Mouse (Mus musculus) hindbrain, embryonic 10.5 days (tissue): Measurements from ENCODE around the gene Plcd1. TPM values are rescaled to one million over a fixed set of nuclear protein-coding genes. Genes with fewer than 3 reads are reported as not detected.
A peak's percentile ranks its signal among the peaks of the same experiment; 100 is the strongest.

Experiments used
- DNase-seq: peaks from one replicate; pipeline ENCODE4 v3.0.0-alpha.2; 2017; ENCODE audit warnings: low spot score
- H3K27ac ChIP-seq: fragments of 300-500 bp; sonication (generic); 2 replicates; pipeline ENCODE4 v1.5.1; 2016; ENCODE audit warnings: mild to moderate bottlenecking, moderate library complexity
- H3K27me3 ChIP-seq: fragments of 300-500 bp; sonication (generic); 2 replicates; pipeline ENCODE4 v1.6.1; 2016; ENCODE audit warnings: mild to moderate bottlenecking; ENCODE audit not compliant: poor library complexity, insufficient read depth, severe bottlenecking
- H3K36me3 ChIP-seq: fragments of 300-500 bp; sonication (generic); 2 replicates; pipeline ENCODE4 v1.6.1; 2016; ENCODE audit warnings: mild to moderate bottlenecking, moderate library complexity
- H3K4me1 ChIP-seq: fragments of 300-500 bp; sonication (generic); replicated peaks from 2 replicates; pipeline ENCODE4 v1.6.1; 2016; ENCODE audit warnings: mild to moderate bottlenecking
- H3K4me3 ChIP-seq: fragments of 300-500 bp; sonication (generic); 2 replicates; pipeline ENCODE4 v1.5.1; 2016; ENCODE audit warnings: mild to moderate bottlenecking, moderate library complexity
- H3K9me3 ChIP-seq: fragments of 300-500 bp; sonication (generic); 2 replicates; pipeline ENCODE4 v1.6.1; 2016; ENCODE audit warnings: mild to moderate bottlenecking, moderate library complexity
- WGBS: fragments of 180-500 bp; shearing (Covaris S2); methylation state at CpG from one replicate; pipeline ENCODE4 v1.1.7; 2016; 5-methylcytosine and 5-hydroxymethylcytosine counted together
- polyA plus RNA-seq: library from polyadenylated mRNA; unstranded; fragments of >200 nt; fragmentation: Nextera tagmentation; extraction: Ambion mirVana; gene quantifications from 2 replicates; pipeline ENCODE4 v1.2.1, GENCODE M21; 2016

Plcd1 gene
- polyA plus RNA-seq, 1 experiment from 2014 or later = 31.8 TPM

DNA sequence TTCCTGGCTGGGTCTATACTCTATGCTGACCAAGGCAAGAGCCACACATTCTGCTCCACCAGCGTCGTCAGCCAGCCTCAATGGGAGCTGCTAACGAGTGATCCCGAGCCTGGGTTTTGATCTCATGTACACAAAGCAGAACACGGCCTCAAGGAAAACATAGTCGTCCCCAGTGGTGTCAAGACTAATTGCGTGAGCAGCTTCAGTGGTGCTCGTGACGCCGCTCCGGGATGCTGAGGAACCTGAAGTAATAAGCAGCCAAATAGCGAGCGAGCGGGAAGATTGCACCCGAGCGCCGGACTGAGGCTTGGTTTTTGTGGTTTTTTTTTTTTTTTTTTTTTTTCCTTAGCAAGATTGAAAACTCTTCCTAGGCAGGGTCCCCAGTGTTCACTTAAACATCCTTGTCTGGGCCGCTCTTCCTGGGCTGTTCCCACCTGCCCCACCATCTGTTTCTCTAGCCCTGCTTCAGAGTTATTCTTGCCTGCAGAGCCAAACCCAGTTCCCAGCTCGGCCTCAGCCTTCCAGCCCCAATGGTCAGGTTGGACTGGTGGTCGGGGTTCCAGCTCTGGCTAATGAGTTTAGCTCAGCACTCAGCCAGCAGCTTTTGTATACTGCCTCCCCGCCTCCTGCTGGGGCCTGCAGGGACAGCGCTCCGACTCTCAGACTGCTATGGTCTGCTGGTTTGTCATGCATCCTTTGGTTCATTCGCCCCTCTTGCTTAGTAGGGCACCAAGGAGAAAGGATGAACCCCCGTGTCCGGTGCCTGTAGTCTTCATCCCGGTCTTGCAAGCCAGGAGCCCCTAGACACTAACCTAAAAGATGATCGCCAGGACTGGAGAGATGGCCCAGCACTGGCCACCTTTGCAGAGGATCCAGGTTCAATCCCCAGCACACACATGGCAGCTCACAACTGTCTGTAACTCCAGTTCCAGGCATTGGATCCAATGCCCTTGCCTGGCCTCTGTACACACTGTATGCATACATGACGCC is 58.3 kb downstream of the Plcd1 start:
- Histone ChIP-seq H3K27me3 (peaks cover 3% of the 10 kb centered on the region; the same call in 1 of the 2 replicates), H3K27ac (peak overlapping the region; percentile 53; the same call in 1 of the 2 replicates), H3K4me1 (peaks cover 42% of the 10 kb centered on the region), H3K9me3 (no peaks in the 10 kb centered on the region), H3K36me3 (peaks cover 20% of the 10 kb centered on the region), H3K4me3 (no peak overlapping the region)
- 72% methylated on average over 29 of the region's 29 CpGs for WGBS
- DNase-seq = no peak

DNA sequence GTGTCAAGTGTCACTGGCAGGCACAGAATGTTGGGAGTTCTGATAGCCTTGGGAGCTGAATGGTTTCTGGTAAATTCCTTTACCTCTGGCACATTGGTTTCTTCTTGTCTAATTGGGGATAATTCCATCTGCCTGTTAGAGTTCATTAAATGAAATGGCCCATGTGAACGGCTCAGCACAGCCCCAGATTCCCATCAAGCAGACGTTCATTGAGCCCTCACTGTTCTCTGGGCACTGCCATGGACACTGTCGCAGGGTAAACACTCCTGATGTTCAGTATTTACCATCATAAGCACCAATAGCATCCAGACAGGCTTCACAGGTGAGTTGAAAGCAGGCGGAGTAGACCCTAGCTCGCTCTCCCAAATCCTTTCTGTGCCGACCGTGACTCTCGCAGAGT is 59.2 kb downstream of the Plcd1 start:
- H3K9me3 ChIP-seq = no peaks in the 10 kb centered on the region
- H3K36me3 ChIP-seq = peaks cover 19% of the 10 kb centered on the region
- no peak overlapping the region for H3K4me3 ChIP-seq
- peaks cover 42% of the 10 kb centered on the region for H3K4me1 ChIP-seq
- H3K27me3 ChIP-seq = peaks cover 3% of the 10 kb centered on the region; the same call in 1 of the 2 replicates
- H3K27ac ChIP-seq = peak overlapping the region; percentile 47; the same call in 1 of the 2 replicates
- DNase-seq = no peak
- WGBS = 84% methylated on average over 8 of the region's 8 CpGs

DNA sequence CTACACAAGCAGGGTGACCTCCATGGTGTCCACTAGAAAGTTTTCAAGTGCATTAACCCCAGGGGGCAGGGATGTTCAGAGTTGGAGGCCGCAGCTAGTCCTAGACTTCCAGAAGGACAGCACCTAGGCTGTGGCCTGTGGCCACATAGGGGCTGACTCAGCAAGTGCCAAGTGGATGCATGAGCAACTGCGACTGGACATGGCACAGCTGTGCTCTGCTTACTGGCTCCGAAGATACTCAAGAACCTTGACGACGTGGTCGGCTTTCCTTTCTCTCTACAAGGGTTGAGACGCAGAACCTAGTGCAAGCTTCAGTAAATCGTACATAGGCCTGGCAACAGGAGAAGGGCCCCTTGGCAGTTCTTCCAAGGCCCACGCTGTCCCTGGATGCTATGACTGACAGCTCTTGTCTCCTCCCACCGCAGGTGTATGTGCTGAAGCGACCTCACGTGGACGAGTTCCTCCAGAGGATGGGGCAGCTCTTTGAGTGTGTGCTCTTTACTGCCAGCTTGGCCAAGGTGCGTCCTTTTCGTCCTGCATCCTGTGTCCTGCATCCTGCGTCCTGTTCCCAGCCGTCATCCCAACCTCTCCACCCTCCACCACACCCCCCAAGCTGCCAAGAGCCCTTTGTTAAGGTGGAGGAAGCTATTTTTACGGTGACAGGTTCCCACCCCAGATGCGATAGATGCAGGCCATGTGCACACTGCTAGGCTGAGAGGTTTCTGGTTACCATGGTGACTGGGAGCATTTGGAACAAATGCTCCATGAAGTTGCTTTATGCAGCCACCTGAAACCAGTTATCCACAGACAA is 60.0 kb downstream of the Plcd1 start:
- Histone ChIP-seq H3K27ac (peak overlapping the region; percentile 47; the same call in 1 of the 2 replicates), H3K27me3 (peaks cover 3% of the 10 kb centered on the region; the same call in 1 of the 2 replicates), H3K4me1 (peaks cover 42% of the 10 kb centered on the region), H3K4me3 (no peak overlapping the region), H3K36me3 (peaks cover 17% of the 10 kb centered on the region), H3K9me3 (no peaks in the 10 kb centered on the region)
- 72% methylated on average over 19 of the region's 19 CpGs for WGBS
- no peak for DNase-seq

DNA sequence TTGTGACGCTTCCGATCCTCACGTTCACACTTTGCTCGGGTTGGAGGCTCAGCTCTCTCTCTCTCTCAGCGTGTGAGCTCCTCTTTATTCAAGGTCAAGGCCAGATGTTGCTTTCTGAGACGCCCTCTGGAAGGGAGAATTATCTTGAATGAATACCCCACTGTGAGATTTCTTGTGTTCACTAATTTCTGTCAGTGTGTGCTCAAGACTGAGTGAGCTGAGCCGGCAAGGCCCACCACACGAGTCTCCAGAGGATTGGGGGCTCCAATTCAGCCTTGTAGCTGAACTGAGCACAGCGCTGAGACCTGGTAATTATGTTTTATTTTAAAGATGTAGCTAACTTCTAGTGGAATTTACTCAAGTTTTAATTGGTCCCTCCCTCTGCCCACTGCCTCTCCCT is 60.8 kb downstream of the Plcd1 start:
- H3K9me3 ChIP-seq = no peaks in the 10 kb centered on the region
- DNase-seq = no peak
- WGBS = 53% methylated on average over 9 of the region's 9 CpGs
- peak overlapping the region; percentile 47; the same call in 1 of the 2 replicates for H3K27ac ChIP-seq
- H3K36me3 ChIP-seq = peaks cover 12% of the 10 kb centered on the region
- peaks cover 3% of the 10 kb centered on the region; the same call in 1 of the 2 replicates for H3K27me3 ChIP-seq
- peaks cover 42% of the 10 kb centered on the region for H3K4me1 ChIP-seq
- no peak overlapping the region for H3K4me3 ChIP-seq

GRCm38 (mm10) chr9:119031772-119032171 is 61.5 kb downstream of the Plcd1 start:
- H3K4me3 ChIP-seq = no peak overlapping the region
- H3K27ac ChIP-seq = peak overlapping the region; percentile 47; the same call in 1 of the 2 replicates
- H3K9me3 ChIP-seq = no peaks in the 10 kb centered on the region
- H3K27me3 ChIP-seq = peaks cover 3% of the 10 kb centered on the region; the same call in 1 of the 2 replicates
- no peak for DNase-seq
- H3K4me1 ChIP-seq = peaks cover 42% of the 10 kb centered on the region
- WGBS = 84% methylated on average over 14 of the region's 14 CpGs
- peaks cover 12% of the 10 kb centered on the region for H3K36me3 ChIP-seq

GRCm38 (mm10) chr9:119031038-119031437 is 62.3 kb downstream of the Plcd1 start:
- H3K36me3 ChIP-seq = peaks cover 8% of the 10 kb centered on the region
- no peak overlapping the region for H3K27ac ChIP-seq
- H3K9me3 ChIP-seq = no peaks in the 10 kb centered on the region
- H3K4me3 ChIP-seq = no peak overlapping the region
- 91% methylated on average over 4 of the region's 4 CpGs for WGBS
- peaks cover 3% of the 10 kb centered on the region; the same call in 1 of the 2 replicates for H3K27me3 ChIP-seq
- H3K4me1 ChIP-seq = peaks cover 42% of the 10 kb centered on the region
- no peak for DNase-seq

DNA sequence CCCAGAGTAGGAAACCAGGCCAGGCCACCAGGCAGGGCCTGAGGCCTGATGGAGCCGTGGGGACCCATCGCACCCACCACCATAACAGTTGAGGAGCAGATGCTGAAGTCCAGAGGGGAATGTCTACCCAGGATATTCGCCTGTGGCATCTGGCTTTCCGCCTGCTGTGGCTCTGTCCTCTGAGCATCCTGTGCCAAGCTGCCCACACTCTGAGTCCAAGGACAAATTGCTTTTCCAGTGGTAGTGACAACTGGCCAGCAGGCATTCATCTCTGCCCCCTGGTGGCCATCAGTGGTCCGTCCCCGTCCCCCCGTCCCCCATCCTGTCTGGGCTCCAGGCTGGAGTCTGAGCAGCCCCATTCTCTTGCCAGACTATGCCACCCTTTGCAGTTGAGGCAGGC is 63.7 kb downstream of the Plcd1 start:
- WGBS = 60% methylated on average over 7 of the region's 7 CpGs
- Histone ChIP-seq H3K27me3 (peaks cover 3% of the 10 kb centered on the region; the same call in 1 of the 2 replicates), H3K4me3 (no peak overlapping the region), H3K4me1 (peaks cover 36% of the 10 kb centered on the region), H3K36me3 (peaks cover 7% of the 10 kb centered on the region), H3K27ac (no peak overlapping the region), H3K9me3 (no peaks in the 10 kb centered on the region)
- peak; percentile 71 for DNase-seq

DNA sequence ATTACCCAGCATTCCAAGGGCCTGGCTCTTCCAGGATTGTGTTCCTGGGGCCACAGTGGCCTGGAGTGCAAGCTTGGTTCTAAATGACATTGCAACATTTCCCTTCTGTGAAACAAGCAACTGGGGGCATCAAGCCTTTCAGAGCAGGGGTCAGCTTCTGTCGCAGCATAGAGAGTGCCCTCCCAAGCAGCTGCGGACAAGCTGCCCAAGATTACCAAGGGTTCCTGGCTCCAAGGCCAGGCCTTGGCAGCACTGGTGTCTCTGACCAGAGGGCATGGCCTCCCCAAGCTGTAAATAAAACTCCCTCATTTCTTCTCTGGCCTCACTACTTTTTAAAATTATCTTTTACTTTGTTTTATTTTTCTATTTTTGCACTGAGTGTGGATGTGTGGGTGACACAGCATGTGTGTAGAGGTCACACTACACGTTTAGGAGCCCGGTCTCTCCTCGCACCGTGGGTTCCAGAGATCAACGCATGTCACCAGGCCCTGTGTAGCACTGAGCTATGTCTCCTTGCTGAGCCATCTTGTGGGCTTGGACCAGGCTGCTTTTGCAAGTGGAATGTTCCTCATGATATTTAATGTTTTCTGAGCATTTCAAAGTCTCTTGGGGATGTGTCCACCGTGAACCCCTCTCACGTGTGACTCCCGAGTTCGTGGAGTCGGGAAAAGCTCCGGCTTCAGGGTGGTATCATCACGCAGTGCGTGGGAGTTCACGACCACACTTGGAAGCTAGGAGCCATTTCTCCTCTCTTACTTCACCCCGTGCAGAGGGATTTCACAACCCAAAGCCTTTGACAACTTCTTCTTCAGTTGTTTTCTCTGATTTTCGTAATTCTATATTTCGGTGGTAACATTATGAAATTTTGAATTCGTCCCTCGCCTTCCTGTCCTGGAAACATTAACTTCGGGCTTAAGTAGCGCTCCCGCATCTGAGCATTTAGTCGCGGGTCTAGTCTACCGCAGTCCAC is 64.8 kb downstream of the Plcd1 start:
- no peak overlapping the region for H3K27ac ChIP-seq
- no peak overlapping the region for H3K4me3 ChIP-seq
- peaks cover 25% of the 10 kb centered on the region for H3K4me1 ChIP-seq
- peaks cover 4% of the 10 kb centered on the region; the same call in 1 of the 2 replicates for H3K36me3 ChIP-seq
- no peak for DNase-seq
- H3K27me3 ChIP-seq = peaks cover 3% of the 10 kb centered on the region; the same call in 1 of the 2 replicates
- WGBS = 94% methylated on average over 27 of the region's 27 CpGs
- no peaks in the 10 kb centered on the region for H3K9me3 ChIP-seq

- DNase-seq = no peak
- Histone ChIP-seq H3K4me3 (no peak overlapping the region), H3K9me3 (no peaks in the 10 kb centered on the region), H3K27me3 (peaks cover 3% of the 10 kb centered on the region; the same call in 1 of the 2 replicates), H3K4me1 (peaks cover 13% of the 10 kb centered on the region), H3K36me3 (peaks cover 4% of the 10 kb centered on the region; the same call in 1 of the 2 replicates), H3K27ac (no peak overlapping the region)
- 91% methylated on average over 7 of the region's 7 CpGs for WGBS
These were observed 66.0 kb downstream of the Plcd1 start for GRCm38 (mm10) chr9:119027337-119027736.

DNA sequence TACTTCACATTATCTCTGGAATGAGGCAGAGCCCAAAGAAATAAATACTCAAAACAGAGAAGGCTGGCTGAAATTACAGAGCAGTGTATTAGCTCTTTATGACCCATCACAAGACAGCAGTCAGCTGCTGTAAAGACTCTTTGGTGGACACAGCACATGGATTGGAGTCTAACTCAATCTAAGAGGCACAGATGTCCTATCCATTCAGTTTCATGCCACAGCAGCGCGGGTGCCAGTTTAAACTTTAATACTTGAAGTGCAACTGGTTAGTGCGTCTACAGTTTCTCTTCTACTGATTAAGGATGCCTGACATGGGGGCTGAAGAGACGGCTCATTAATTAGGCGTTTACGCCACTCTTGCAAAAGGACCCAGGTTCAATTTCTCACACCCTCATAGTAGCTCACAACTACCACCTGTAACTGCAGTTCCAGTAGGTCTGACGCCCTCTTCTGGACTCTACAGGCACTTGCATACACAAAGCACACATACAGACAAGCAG is 67.4 kb downstream of the Plcd1 start:
- Histone ChIP-seq H3K9me3 (no peaks in the 10 kb centered on the region), H3K36me3 (peaks cover 4% of the 10 kb centered on the region; the same call in 1 of the 2 replicates), H3K4me3 (no peak overlapping the region), H3K27ac (no peak overlapping the region), H3K4me1 (peaks cover 11% of the 10 kb centered on the region), H3K27me3 (no peaks in the 10 kb centered on the region)
- no peak for DNase-seq
- 90% methylated on average over 7 of the region's 7 CpGs for WGBS

DNA sequence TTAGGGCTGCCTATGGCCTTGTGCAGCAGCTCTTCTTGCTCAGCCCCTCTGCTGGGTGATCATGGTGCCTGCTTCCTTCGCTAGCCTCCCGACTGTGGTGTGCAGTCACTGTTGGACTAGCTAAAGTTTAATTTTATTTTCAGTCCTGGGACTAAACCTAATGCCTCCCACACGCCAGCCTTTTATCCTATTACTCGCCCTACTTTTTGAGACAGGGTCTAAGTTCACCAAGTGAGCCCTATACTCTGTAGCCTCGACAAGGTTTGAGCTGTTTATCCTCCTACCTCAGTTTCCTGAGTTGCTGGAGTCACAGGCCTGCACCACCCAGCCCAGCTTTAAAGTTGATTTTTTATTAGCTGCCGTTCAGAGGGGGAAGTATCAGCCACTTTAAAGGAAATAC is 68.0 kb downstream of the Plcd1 start:
- WGBS = 85% methylated on average over 6 of the region's 6 CpGs
- no peak for DNase-seq
- H3K4me3 ChIP-seq = no peak overlapping the region
- no peak overlapping the region for H3K27ac ChIP-seq
- peaks cover 4% of the 10 kb centered on the region; the same call in 1 of the 2 replicates for H3K36me3 ChIP-seq
- no peaks in the 10 kb centered on the region for H3K27me3 ChIP-seq
- H3K4me1 ChIP-seq = peaks cover 15% of the 10 kb centered on the region
- H3K9me3 ChIP-seq = no peaks in the 10 kb centered on the region
